ENCODE assay signal across 8 mouse cellular contexts in the genomic region with DNA sequence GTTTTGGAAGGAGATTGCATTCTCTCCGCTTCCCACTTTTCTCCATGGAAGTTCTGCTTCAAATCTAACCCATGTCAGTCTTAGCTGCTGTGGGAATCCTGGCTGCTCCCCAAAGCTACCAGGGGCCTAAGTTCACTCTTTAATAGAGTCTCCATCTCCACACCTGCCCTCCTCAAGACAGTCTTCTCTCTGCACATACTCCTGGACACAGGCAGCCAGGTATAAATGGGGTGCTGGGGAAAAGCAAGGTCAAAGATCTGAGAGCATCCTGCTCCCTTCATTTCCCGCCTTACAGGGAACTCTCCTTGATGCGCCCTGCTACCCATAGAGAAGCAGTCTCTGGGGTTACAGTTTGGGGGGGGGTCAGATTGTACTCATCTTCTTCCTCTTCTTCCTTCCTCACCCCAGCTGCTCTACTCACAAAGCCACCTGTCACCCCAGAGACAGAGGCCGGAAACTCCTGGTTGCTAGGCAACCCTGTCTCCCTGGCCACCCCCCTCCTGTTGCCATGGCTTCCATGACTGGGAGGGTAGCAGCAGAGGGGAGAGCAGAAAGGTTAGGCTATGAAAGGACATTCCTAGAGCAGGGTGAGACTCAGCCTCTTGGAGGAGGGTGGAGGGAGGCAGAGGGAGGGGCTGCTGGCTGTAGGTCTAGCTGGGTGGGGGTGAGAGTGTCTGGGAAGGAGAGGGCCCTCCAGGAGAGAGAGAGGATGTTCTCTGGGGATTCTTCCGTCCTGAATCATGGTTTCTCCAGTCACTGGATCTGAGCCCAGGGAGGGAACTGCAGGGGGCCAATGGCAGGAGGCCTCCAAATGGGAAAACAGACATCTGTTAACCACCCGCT. TPM values are rescaled to one million over a fixed set of nuclear protein-coding genes. Genes with fewer than 3 reads are reported as not detected.
DNase-seq lines count a peak whose midpoint lies in the region; ATAC-seq and TF ChIP-seq lines count a peak whose summit lies in the region.

No protein-coding gene starts in this region.

- ATAC-seq in hindbrain, postnatal 0 days, result peak; percentile 57

- WGBS in hindbrain, postnatal 0 days, result 19% methylated on average over 6 of the region's 6 CpGs
- WGBS in olfactory bulb, adult 2 months, result 17% methylated on average over 6 of the region's 6 CpGs

- no peak overlapping the region for H3K4me3 ChIP-seq in hindbrain, postnatal 0 days (ENCODE audit: low read length)
- no peak overlapping the region; the same call in 1 of the 2 replicates for H3K4me3 ChIP-seq in olfactory bulb, adult 2 months (ENCODE audit: insufficient read depth, low read depth, low read length)

- TF ChIP-seq CTCF in hindbrain, postnatal 0 days (IDR thresholded peaks at IDR 0.05; ENCODE audit: low read depth), result no peak
- no peak for TF ChIP-seq CTCF in olfactory bulb, adult 2 months (IDR thresholded peaks at IDR 0.05; ENCODE audit: insufficient read depth, low read depth, low read length)

- H3K4me2 ChIP-seq in hindbrain, postnatal 0 days (ENCODE audit: low read depth, low read length), result peak overlapping the region; percentile 33

- H3K27ac ChIP-seq in hindbrain, postnatal 0 days, result peak overlapping the region; percentile 62; the same call in 1 of the 2 replicates
- peak overlapping the region; percentile 90 for H3K27ac ChIP-seq in olfactory bulb, adult 2 months (ENCODE audit: insufficient read depth, low read depth, low read length)

- H3K9me3 ChIP-seq in hindbrain, postnatal 0 days (ENCODE audit: low read length), result no peaks in the 10 kb centered on the region

- DNase-seq in frontal cortex, postnatal 10 days (ENCODE audit: low spot score in 2 of 2), result peak; percentile 62 to 71
- DNase-seq in frontal cortex, adult 2 months (ENCODE audit: extremely low spot score in 1 of 2, low spot score in 1 of 2), result no peak
- peak; percentile 66 for DNase-seq in CD4-positive, CD25-positive, alpha-beta regulatory T cell, adult 2 months (ENCODE audit: low read depth, low spot score)
- DNase-seq in cerebellum, postnatal 36 days, result peak; percentile 80 to 81
- DNase-seq in hindbrain, postnatal 0 days (ENCODE audit: low spot score), result peak; percentile 79
- DNase-seq in lung, postnatal 10 days, result no peak
- DNase-seq in heart, postnatal 4 days, result no peak

- H3K36me3 ChIP-seq in hindbrain, postnatal 0 days (ENCODE audit: insufficient read depth, low read length), result no peaks in the 10 kb centered on the region

- H3K9ac ChIP-seq in hindbrain, postnatal 0 days (replicated peaks; ENCODE audit: low read length), result 0 out of 2 replicates have a peak overlapping the region, but pooled peaks have one; percentile 9

- H3K4me1 ChIP-seq in hindbrain, postnatal 0 days (ENCODE audit: insufficient read depth, low read length), result peaks cover 26% of the 10 kb centered on the region
- H3K4me1 ChIP-seq in olfactory bulb, adult 2 months (ENCODE audit: control insufficient read depth, insufficient read depth, low read length), result peaks cover 78% of the 10 kb centered on the region

- 0 out of 2 replicates have a peak, but pooled peaks cover 4% of the 10 kb centered on the region for H3K27me3 ChIP-seq in hindbrain, postnatal 0 days (ENCODE audit: insufficient read depth, low read length)

- 0 out of 2 replicates have a peak, but pooled peaks have one; percentile 20 for TF ChIP-seq POLR2A in olfactory bulb, adult 2 months (IDR thresholded peaks at IDR 0.05; ENCODE audit: insufficient read depth, low read depth, low read length)

RNA-seq across cellular contexts. Expression of gene Psd, which starts 5.6 kb away (rescaled TPM):
- polyA plus RNA-seq in frontal cortex, adult 2 months (2012; rRNA removed), result 653 and 659 TPM in 2 replicates
- 380 and 396 TPM in 2 replicates for total RNA-seq in hindbrain, postnatal 0 days (2014; rRNA removed)
- polyA plus RNA-seq in hindbrain, postnatal 0 days (2015; fragmentation: Nextera tagmentation; extraction: Ambion mirVana), result 115 and 123 TPM in 2 replicates
- polyA plus RNA-seq in olfactory bulb, adult 2 months (2012; ENCODE audit: insufficient read depth, insufficient read length, low replicate concordance, missing spikeins), result not detected in 2 replicates
- total RNA-seq in heart, postnatal 4 days (2021), result 1 to 10 TPM; 1.7 to 2.1 TPM

RNA-seq across cellular contexts. Expression of gene Fbxl15, which starts 6.7 kb away (rescaled TPM):
- polyA plus RNA-seq in frontal cortex, adult 2 months (2012; rRNA removed), result 33.2 and 36.5 TPM in 2 replicates
- 69.1 and 71.4 TPM in 2 replicates for total RNA-seq in hindbrain, postnatal 0 days (2014; rRNA removed)
- 53.3 and 54.2 TPM in 2 replicates for polyA plus RNA-seq in hindbrain, postnatal 0 days (2015; fragmentation: Nextera tagmentation; extraction: Ambion mirVana)
- polyA plus RNA-seq in olfactory bulb, adult 2 months (2012; ENCODE audit: insufficient read depth, insufficient read length, low replicate concordance, missing spikeins), result not detected in 2 replicates
- total RNA-seq in heart, postnatal 4 days (2021), result 1 to 10 TPM; 5.5 to 7.2 TPM

RNA-seq across cellular contexts. Expression of gene Cuedc2, which starts 17.2 kb away (rescaled TPM):
- polyA plus RNA-seq in frontal cortex, adult 2 months (2012; rRNA removed), result 226 and 229 TPM in 2 replicates
- 125 and 134 TPM in 2 replicates for total RNA-seq in hindbrain, postnatal 0 days (2014; rRNA removed)
- 312 and 326 TPM in 2 replicates for polyA plus RNA-seq in hindbrain, postnatal 0 days (2015; fragmentation: Nextera tagmentation; extraction: Ambion mirVana)
- not detected in 2 replicates for polyA plus RNA-seq in olfactory bulb, adult 2 months (2012; ENCODE audit: insufficient read depth, insufficient read length, low replicate concordance, missing spikeins)
- total RNA-seq in heart, postnatal 4 days (2021), result 100 to 1,000 TPM in 1 of 2 experiments, 10 to 100 TPM in 1; 98.8 to 108 TPM

RNA-seq across cellular contexts. Expression of gene Nfkb2, which starts 17.2 kb away (rescaled TPM):
- polyA plus RNA-seq in frontal cortex, adult 2 months (2012; rRNA removed), result 2.9 and 3.1 TPM in 2 replicates
- total RNA-seq in hindbrain, postnatal 0 days (2014; rRNA removed), result 3.5 and 4.7 TPM in 2 replicates
- 1.7 and 1.9 TPM in 2 replicates for polyA plus RNA-seq in hindbrain, postnatal 0 days (2015; fragmentation: Nextera tagmentation; extraction: Ambion mirVana)
- not detected in 2 replicates for polyA plus RNA-seq in olfactory bulb, adult 2 months (2012; ENCODE audit: insufficient read depth, insufficient read length, low replicate concordance, missing spikeins)
- total RNA-seq in heart, postnatal 4 days (2021), result 10 to 100 TPM; 15.1 to 15.2 TPM

RNA-seq across cellular contexts. Expression of gene Mfsd13a, which starts 19.6 kb away (rescaled TPM):
- polyA plus RNA-seq in frontal cortex, adult 2 months (2012; rRNA removed), result 30.4 and 39.6 TPM in 2 replicates
- total RNA-seq in hindbrain, postnatal 0 days (2014; rRNA removed), result 7.5 and 12.3 TPM in 2 replicates
- 9.9 and 10.5 TPM in 2 replicates for polyA plus RNA-seq in hindbrain, postnatal 0 days (2015; fragmentation: Nextera tagmentation; extraction: Ambion mirVana)
- polyA plus RNA-seq in olfactory bulb, adult 2 months (2012; ENCODE audit: insufficient read depth, insufficient read length, low replicate concordance, missing spikeins), result not detected in 2 replicates
- total RNA-seq in heart, postnatal 4 days (2021), result 1 to 10 TPM; 3.1 to 4.2 TPM

Comparison
In these comparisons a context has a peak if more than half of its experiments do, and no peak if none do; other contexts are left out.
1. DNase-seq: peak in frontal cortex, postnatal 10 days (2 of 2), CD4-positive, CD25-positive, alpha-beta regulatory T cell, adult 2 months (single experiment), cerebellum, postnatal 36 days (2 of 2) and hindbrain, postnatal 0 days (single experiment); none in frontal cortex, adult 2 months (0 of 2), lung, postnatal 10 days (single experiment) and heart, postnatal 4 days (single experiment).
2. RNA of gene Fbxl15, which starts 6.7 kb away (polyA plus RNA-seq): 53.3 to 54.2 TPM in hindbrain, postnatal 0 days and 33.2 to 36.5 TPM in frontal cortex, adult 2 months; not detected in olfactory bulb, adult 2 months; every median in the first group is over 10 times any median in the second.
3. RNA of gene Cuedc2, which starts 17.2 kb away (polyA plus RNA-seq): 312 to 326 TPM in hindbrain, postnatal 0 days and 226 to 229 TPM in frontal cortex, adult 2 months; not detected in olfactory bulb, adult 2 months; every median in the first group is over 100 times any median in the second.